Mouse (Mus musculus) cerebellum, adult 2 months (tissue): ENCODE data around the gene Lcn12. TPM values are rescaled to one million over a fixed set of nuclear protein-coding genes. Genes with fewer than 3 reads are reported as not detected.
A peak's percentile ranks its signal among the peaks of the same experiment; 100 is the strongest.

ENCODE experiments used
- DNase-seq, 2 experiments: peaks; one replicate each; pipeline ENCODE4 v3.0.0; 2021
- H3K27ac ChIP-seq: fragments of 200-500 bp; 2 replicates; pipeline ENCODE4 v1.5.1; 2012; ENCODE audit warnings: low read length, control low read depth, inconsistent platforms; ENCODE audit not compliant: insufficient read depth
- H3K27me3 ChIP-seq: fragments of 200-500 bp; 2 replicates; pipeline ENCODE4 v1.6.1; 2012; ENCODE audit warnings: inconsistent platforms, mild to moderate bottlenecking, low read length, moderate library complexity; ENCODE audit not compliant: control insufficient read depth, insufficient read depth
- H3K4me1 ChIP-seq: fragments of 200-500 bp; 2 replicates; pipeline ENCODE4 v1.6.1; 2011; ENCODE audit warnings: low read length; ENCODE audit not compliant: control insufficient read depth, insufficient read depth
- H3K4me3 ChIP-seq: fragments of 200-500 bp; replicated peaks from 2 replicates; pipeline ENCODE3; 2011; ENCODE audit warnings: mild to moderate bottlenecking, low read depth, low read length, control low read depth; ENCODE audit not compliant: insufficient read depth
- CTCF ChIP-seq: fragments of 200-500 bp; IDR thresholded peaks from 2 replicates; pipeline ENCODE4 v1.5.1; 2011; ENCODE audit warnings: low read depth, mild to moderate bottlenecking, control low read depth, low read length, moderate library complexity, borderline replicate concordance; ENCODE audit not compliant: insufficient read depth
- POLR2A ChIP-seq: fragments of 200-500 bp; IDR thresholded peaks from 2 replicates; pipeline ENCODE4 v1.6.1; 2011; ENCODE audit warnings: low read length, control low read depth, borderline replicate concordance; ENCODE audit not compliant: insufficient read depth
- WGBS: fragments of 180-500 bp; shearing (Covaris S2); methylation state at CpG from one replicate; pipeline ENCODE4 v1.1.7; 2018; 5-methylcytosine and 5-hydroxymethylcytosine counted together
- polyA plus RNA-seq: library from polyadenylated mRNA; depleted of rRNA; stranded (reverse); fragments of >200 nt; gene quantifications from 2 replicates; pipeline ENCODE4 v1.2.3, GENCODE M21; 2012

Gene Lcn12
- polyA plus RNA-seq, 1 experiment = not detected

- peak overlapping the region; percentile 13; the same call in 1 of the 2 replicates for H3K27ac ChIP-seq
- TF ChIP-seq CTCF (no peak), POLR2A (no peak)
- H3K4me1 ChIP-seq = peaks cover 5% of the 10 kb centered on the region; the same call in 1 of the 2 replicates
- no peak overlapping the region for H3K4me3 ChIP-seq
- H3K27me3 ChIP-seq = no peaks in the 10 kb centered on the region
- 56% methylated on average over 9 of the region's 9 CpGs for WGBS
- no peak for DNase-seq
Observed at GRCm38 (mm10) chr2:25526510-25527302, 33.0 kb upstream of the Lcn12 start.

GRCm38 (mm10) chr2:25509912-25510311 lies 16.2 kb upstream of the Lcn12 start:
- no peak overlapping the region for H3K27ac ChIP-seq
- no peaks in the 10 kb centered on the region for H3K27me3 ChIP-seq
- TF ChIP-seq POLR2A = no peak
- TF ChIP-seq CTCF = peak; percentile 48; the same call in 1 of the 2 replicates
- 66% methylated on average over 3 of the region's 3 CpGs for WGBS
- no peak for DNase-seq
- no peak overlapping the region for H3K4me3 ChIP-seq
- peaks cover 12% of the 10 kb centered on the region for H3K4me1 ChIP-seq

GRCm38 (mm10) chr2:25506964-25507363 lies 13.3 kb upstream of the Lcn12 start:
- no peak overlapping the region for H3K27ac ChIP-seq
- peak in 1 of 2 experiments; percentile 17 for DNase-seq
- TF ChIP-seq POLR2A (no peak), CTCF (no peak)
- peaks cover 22% of the 10 kb centered on the region for H3K4me1 ChIP-seq
- 26% methylated on average over 5 of the region's 5 CpGs for WGBS
- no peaks in the 10 kb centered on the region for H3K27me3 ChIP-seq
- no peak overlapping the region for H3K4me3 ChIP-seq

GRCm38 (mm10) chr2:25505860-25506259 lies 12.1 kb upstream of the Lcn12 start:
- Histone ChIP-seq H3K4me1 (peaks cover 28% of the 10 kb centered on the region), H3K27ac (no peak overlapping the region), H3K27me3 (no peaks in the 10 kb centered on the region), H3K4me3 (no peak overlapping the region)
- peak; percentile 49 to 54 for DNase-seq
- TF ChIP-seq POLR2A = no peak
- TF ChIP-seq CTCF = no peak
- 43% methylated on average over 4 of the region's 4 CpGs for WGBS

GRCm38 (mm10) chr2:25505000-25505399 lies 11.3 kb upstream of the Lcn12 start:
- TF ChIP-seq POLR2A (no peak), CTCF (no peak)
- WGBS = 78% methylated on average over 1 of the region's 1 CpGs
- Histone ChIP-seq H3K27ac (no peak overlapping the region), H3K27me3 (no peaks in the 10 kb centered on the region), H3K4me1 (peaks cover 28% of the 10 kb centered on the region), H3K4me3 (no peak overlapping the region)
- no peak for DNase-seq

- Histone ChIP-seq H3K4me1 (peaks cover 28% of the 10 kb centered on the region), H3K27me3 (no peaks in the 10 kb centered on the region), H3K27ac (no peak overlapping the region), H3K4me3 (no peak overlapping the region)
- no peak for DNase-seq
- WGBS = 89% methylated on average over 19 of the region's 19 CpGs
- TF ChIP-seq POLR2A (no peak), CTCF (no peak)
Observed at GRCm38 (mm10) chr2:25504538-25504937, 10.8 kb upstream of the Lcn12 start.

GRCm38 (mm10) chr2:25502726-25503125 lies 9.0 kb upstream of the Lcn12 start:
- Histone ChIP-seq H3K4me1 (peaks cover 28% of the 10 kb centered on the region), H3K27ac (no peak overlapping the region), H3K4me3 (no peak overlapping the region), H3K27me3 (no peaks in the 10 kb centered on the region)
- WGBS = 84% methylated on average over 3 of the region's 3 CpGs
- no peak for DNase-seq
- TF ChIP-seq POLR2A (no peak), CTCF (no peak)

GRCm38 (mm10) chr2:25501593-25502486 lies 8.1 kb upstream of the Lcn12 start, which contains the start of gene C8g:
Gene C8g, minus strand, starts transcription at chr2:25501719.
- DNase-seq = peak in 1 of 2 experiments; percentile 54
- Histone ChIP-seq H3K27me3 (no peaks in the 10 kb centered on the region), H3K4me3 (peak within 1 kb of the TSS; percentile 77), H3K4me1 (peaks cover 28% of the 10 kb centered on the region), H3K27ac (peak within 1 kb of the TSS; percentile 79)
- WGBS = 59% methylated on average over 20 of the region's 20 CpGs
- TF ChIP-seq CTCF (no peak), POLR2A (no peak)
